Mouse (Mus musculus): ENCODE measurements around the gene Aldh3b2. TPM values are rescaled to one million over a fixed set of nuclear protein-coding genes. Genes with fewer than 3 reads are reported as not detected.

The Aldh3b2 gene
- polyA plus RNA-seq, 1 experiment, result 0.36 TPM

DNA sequence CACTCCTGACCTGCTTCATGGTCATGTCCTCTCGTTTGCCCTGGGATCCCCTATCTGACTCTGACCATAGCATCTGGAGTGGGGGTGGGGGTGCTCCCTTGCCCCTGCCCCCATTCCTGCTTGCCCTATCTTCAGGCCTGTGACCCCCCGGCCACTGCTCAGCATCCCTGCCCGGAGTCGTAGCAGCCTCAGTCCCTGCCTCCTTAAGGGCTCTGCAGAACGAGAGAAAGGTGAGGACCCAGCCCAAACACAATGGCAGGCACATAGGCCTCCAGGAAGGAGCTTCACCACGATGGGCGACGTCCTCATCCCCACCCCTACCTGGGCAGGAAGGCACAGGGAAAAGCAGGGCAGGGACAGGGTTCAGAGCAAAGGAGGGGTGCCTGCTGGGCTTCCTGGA lies 26.2 kb downstream of the Aldh3b2 start:
- H3K27me3 ChIP-seq (ENCODE audit: control insufficient read depth, insufficient read depth, low read length), result no peaks in the 10 kb centered on the region
- H3K27ac ChIP-seq (ENCODE audit: insufficient read depth, low read length), result no peak overlapping the region
- no peak for TF ChIP-seq POLR2A (IDR thresholded peaks at IDR 0.05; ENCODE audit: borderline replicate concordance, insufficient read depth, low read length)
- TF ChIP-seq CTCF (IDR thresholded peaks at IDR 0.05; ENCODE audit: borderline replicate concordance, insufficient read depth, low read depth, low read length), result no peak
- DNase-seq, result no peak
- 80% methylated on average over 8 of the region's 8 CpGs for WGBS
- H3K4me3 ChIP-seq (replicated peaks; ENCODE audit: insufficient read depth, low read depth, low read length), result no peak overlapping the region
- H3K4me1 ChIP-seq (ENCODE audit: control insufficient read depth, insufficient read depth, low read length), result peaks cover 9% of the 10 kb centered on the region; the same call in 1 of the 2 replicates

DNA sequence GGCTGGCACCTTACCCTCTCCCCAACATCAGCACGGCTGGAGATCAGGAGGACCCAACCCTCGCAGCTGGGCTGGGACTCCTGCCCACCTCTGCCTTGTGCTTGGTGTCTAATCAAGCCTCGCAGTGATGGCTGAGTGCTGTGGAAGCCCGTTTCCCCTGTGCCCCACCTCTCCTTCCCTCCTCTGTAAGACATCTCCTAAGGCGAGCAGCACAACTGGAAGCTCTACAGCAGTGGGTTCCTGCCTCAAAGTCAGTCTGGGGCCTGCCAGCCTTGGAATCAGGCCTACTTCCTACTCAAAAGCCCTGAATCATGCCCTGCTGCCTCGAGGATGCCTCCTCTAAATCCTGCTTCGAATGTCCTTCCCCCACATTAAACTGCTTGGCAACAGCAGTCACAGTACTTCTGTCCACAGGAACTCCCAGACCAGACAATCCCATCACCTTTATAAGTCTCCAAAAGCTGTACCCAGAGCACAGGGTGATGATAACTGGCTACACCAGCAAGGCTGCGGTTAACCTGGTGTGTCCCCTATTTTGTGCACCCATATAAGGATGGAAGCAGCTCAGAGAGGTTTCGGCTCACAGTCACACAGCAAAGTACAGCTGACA lies 27.1 kb downstream of the Aldh3b2 start:
- no peak overlapping the region for H3K27ac ChIP-seq (ENCODE audit: insufficient read depth, low read length)
- peaks cover 9% of the 10 kb centered on the region; the same call in 1 of the 2 replicates for H3K4me1 ChIP-seq (ENCODE audit: control insufficient read depth, insufficient read depth, low read length)
- H3K4me3 ChIP-seq (replicated peaks; ENCODE audit: insufficient read depth, low read depth, low read length), result no peak overlapping the region
- DNase-seq, result no peak
- 71% methylated on average over 9 of the region's 9 CpGs for WGBS
- no peaks in the 10 kb centered on the region for H3K27me3 ChIP-seq (ENCODE audit: control insufficient read depth, insufficient read depth, low read length)
- TF ChIP-seq POLR2A (IDR thresholded peaks at IDR 0.05; ENCODE audit: borderline replicate concordance, insufficient read depth, low read length), result no peak
- TF ChIP-seq CTCF (IDR thresholded peaks at IDR 0.05; ENCODE audit: borderline replicate concordance, insufficient read depth, low read depth, low read length), result no peak

DNA sequence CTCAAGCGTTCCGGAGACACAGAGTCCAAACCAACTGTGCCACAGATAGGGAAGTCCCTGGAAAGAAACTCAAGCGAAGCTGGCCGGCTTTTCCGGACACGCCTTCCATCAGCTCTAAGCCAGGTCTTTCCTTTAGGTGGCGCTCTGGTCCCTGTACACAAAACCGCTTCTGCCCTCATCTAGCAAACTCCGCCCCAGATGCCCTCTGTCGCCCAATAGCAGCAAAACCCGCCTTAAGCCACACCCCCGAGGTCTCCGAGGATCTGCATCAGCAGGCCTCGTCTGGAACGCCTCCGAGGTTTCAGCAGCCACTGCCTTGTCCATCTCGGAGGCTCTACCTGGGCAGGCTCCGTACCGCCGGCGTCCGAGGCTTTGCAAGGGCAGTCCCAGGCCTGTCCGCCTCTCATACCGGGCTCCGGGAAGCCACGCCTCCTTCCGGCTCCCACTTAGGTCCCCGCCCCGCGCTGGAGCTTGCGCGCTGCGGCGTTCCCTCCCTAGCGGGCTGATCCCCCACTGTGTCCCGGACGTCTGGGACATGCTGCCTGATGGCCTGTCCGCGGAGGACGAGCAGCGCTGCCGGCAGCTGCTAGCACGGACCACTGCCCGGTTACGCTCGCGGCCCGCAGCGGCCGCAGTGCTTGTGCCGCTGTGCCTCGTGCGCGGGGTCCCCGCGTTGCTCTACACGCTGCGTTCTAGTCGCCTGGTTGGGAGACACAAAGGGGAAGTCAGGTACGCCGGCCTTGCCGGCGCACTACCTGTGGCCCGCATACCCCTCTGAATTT lies 28.2 kb downstream of the Aldh3b2 start, which contains the start of the genes Nudt8 and Gm49405:
Gene Nudt8, plus strand, starts transcription at position 462 of the 782 bp plus-strand sequence.
Gene Gm49405, plus strand, starts transcription at position 508 of the 782 bp plus-strand sequence.
- TF ChIP-seq CTCF (IDR thresholded peaks at IDR 0.05; ENCODE audit: borderline replicate concordance, insufficient read depth, low read depth, low read length) (peak; percentile 70; the same call in 1 of the 2 replicates), POLR2A (IDR thresholded peaks at IDR 0.05; ENCODE audit: borderline replicate concordance, insufficient read depth, low read length) (peak; percentile 94)
- Histone ChIP-seq H3K4me1 (ENCODE audit: control insufficient read depth, insufficient read depth, low read length) (peaks cover 9% of the 10 kb centered on the region; the same call in 1 of the 2 replicates), H3K4me3 (replicated peaks; ENCODE audit: insufficient read depth, low read depth, low read length) (peak within 1 kb of the TSS; percentile 52), H3K27me3 (ENCODE audit: control insufficient read depth, insufficient read depth, low read length) (no peaks in the 10 kb centered on the region), H3K27ac (ENCODE audit: insufficient read depth, low read length) (peak within 1 kb of the TSS; percentile 71)
- under 1% methylated on average over 64 of the region's 64 CpGs for WGBS
- DNase-seq, result peak; percentile 97 to 98

DNA sequence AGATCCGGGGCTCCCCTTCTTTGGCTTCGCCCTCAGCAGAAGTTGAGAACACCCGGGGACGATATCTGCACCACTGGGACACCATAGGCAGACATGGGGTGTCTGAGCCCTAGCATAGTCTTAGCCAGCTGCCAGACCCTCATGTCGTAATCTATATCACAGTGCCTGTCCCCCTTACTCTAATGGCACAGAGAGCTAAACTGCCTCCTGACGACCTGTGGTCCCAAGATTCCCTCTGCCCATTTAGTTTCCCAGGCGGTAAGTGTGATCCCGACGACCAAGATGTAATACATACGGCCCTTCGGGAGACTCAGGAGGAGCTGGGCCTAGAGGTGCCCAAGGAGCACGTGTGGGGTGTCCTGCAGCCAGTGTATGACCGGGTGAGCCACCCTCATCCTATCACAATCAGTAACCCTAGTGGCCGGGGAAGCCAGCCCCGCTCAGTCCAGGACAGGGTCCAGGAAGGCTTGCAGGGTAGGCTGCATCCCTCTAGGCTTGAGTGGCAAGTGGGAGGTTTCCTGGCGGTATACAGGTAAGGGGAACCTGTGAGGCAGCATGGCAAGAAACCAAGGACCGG lies 28.9 kb downstream of the Aldh3b2 start:
- TF ChIP-seq CTCF (IDR thresholded peaks at IDR 0.05; ENCODE audit: borderline replicate concordance, insufficient read depth, low read depth, low read length) (no peak), POLR2A (IDR thresholded peaks at IDR 0.05; ENCODE audit: borderline replicate concordance, insufficient read depth, low read length) (no peak)

DNA sequence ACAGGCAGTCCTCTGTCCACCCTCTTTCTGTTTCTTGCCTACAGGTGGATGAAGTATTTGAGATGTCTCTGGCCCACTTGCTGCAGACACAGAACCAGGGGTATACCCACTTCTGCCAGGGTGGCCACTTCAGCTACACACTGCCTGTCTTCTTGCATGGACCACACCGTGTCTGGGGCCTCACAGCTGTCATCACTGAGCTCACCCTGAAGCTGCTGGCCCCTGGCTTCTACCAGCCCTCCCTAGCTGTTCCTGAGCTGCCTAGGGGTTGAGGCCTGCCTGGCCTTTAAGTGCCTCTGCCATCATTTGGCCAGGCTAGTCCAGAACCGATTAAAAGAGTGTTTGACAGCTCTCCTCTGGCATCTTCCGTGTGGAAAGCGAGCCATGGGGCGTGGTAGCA lies 29.6 kb downstream of the Aldh3b2 start:
- no peak overlapping the region for H3K27ac ChIP-seq (ENCODE audit: insufficient read depth, low read length)
- H3K27me3 ChIP-seq (ENCODE audit: control insufficient read depth, insufficient read depth, low read length), result no peaks in the 10 kb centered on the region
- H3K4me3 ChIP-seq (replicated peaks; ENCODE audit: insufficient read depth, low read depth, low read length), result no peak overlapping the region
- WGBS, result 84% methylated on average over 5 of the region's 5 CpGs
- no peak for DNase-seq
- peaks cover 9% of the 10 kb centered on the region; the same call in 1 of the 2 replicates for H3K4me1 ChIP-seq (ENCODE audit: control insufficient read depth, insufficient read depth, low read length)
- TF ChIP-seq POLR2A (IDR thresholded peaks at IDR 0.05; ENCODE audit: borderline replicate concordance, insufficient read depth, low read length), result no peak
- TF ChIP-seq CTCF (IDR thresholded peaks at IDR 0.05; ENCODE audit: borderline replicate concordance, insufficient read depth, low read depth, low read length), result no peak

More for the DNA sequence above, 28.9 kb downstream of the Aldh3b2 start:
- WGBS, result 15% methylated on average over 17 of the region's 17 CpGs
- Histone ChIP-seq H3K4me1 (ENCODE audit: control insufficient read depth, insufficient read depth, low read length) (peaks cover 9% of the 10 kb centered on the region; the same call in 1 of the 2 replicates), H3K4me3 (replicated peaks; ENCODE audit: insufficient read depth, low read depth, low read length) (peak overlapping the region; percentile 52), H3K27me3 (ENCODE audit: control insufficient read depth, insufficient read depth, low read length) (no peaks in the 10 kb centered on the region), H3K27ac (ENCODE audit: insufficient read depth, low read length) (peak overlapping the region; percentile 71)
- no peak for DNase-seq

DNA sequence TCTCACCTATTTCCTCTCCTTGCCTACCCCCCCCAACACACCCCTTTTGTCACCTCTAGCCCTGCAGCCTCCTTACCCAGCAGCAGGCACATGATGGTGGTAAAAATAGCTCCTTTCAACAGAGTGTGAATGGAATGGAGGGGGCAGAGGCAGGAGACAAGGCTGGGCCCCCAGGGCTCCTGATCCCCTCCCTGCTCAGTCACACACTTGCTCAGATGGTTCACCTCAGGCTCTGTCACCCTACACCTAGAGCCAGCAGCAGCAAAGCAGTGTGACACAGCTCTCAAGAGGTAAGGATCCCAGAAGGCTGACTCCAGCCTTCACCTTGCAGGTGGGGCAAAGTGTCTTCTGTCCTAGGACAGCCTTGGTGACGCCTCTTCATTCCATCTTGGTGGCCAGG lies 31.0 kb downstream of the Aldh3b2 start, which contains the start of gene Doc2g:
Gene Doc2g, plus strand, starts transcription at position 202 of the 400 bp plus-strand sequence.
- TF ChIP-seq POLR2A (IDR thresholded peaks at IDR 0.05; ENCODE audit: borderline replicate concordance, insufficient read depth, low read length) (no peak), CTCF (IDR thresholded peaks at IDR 0.05; ENCODE audit: borderline replicate concordance, insufficient read depth, low read depth, low read length) (no peak)

DNA sequence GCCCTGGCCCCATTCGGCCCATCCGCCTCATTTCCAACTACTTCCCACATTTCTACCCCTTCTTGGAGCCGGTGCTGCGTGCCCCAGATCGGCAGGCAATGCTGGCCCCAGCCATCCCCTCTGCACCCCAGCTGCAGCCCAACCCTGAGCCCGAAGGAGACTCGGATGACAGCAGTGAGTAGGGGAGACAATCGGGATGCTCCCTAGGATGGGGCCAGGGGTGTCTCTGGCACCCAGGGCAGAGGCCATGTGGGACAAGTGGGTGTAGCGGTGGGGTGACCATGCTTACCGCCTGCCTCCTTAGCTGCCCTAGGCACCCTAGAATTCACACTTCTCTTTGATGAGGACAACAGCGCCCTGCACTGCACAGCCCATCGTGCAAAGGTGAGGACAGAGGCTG lies 31.5 kb downstream of the Aldh3b2 start:
- no peak for TF ChIP-seq CTCF (IDR thresholded peaks at IDR 0.05; ENCODE audit: borderline replicate concordance, insufficient read depth, low read depth, low read length)
- no peak for TF ChIP-seq POLR2A (IDR thresholded peaks at IDR 0.05; ENCODE audit: borderline replicate concordance, insufficient read depth, low read length)
- 79% methylated on average over 12 of the region's 12 CpGs for WGBS
- no peaks in the 10 kb centered on the region for H3K27me3 ChIP-seq (ENCODE audit: control insufficient read depth, insufficient read depth, low read length)
- no peak overlapping the region for H3K4me3 ChIP-seq (replicated peaks; ENCODE audit: insufficient read depth, low read depth, low read length)
- H3K27ac ChIP-seq (ENCODE audit: insufficient read depth, low read length), result no peak overlapping the region
- DNase-seq, result no peak
- peaks cover 9% of the 10 kb centered on the region; the same call in 1 of the 2 replicates for H3K4me1 ChIP-seq (ENCODE audit: control insufficient read depth, insufficient read depth, low read length)

More for the DNA sequence above, 31.0 kb downstream of the Aldh3b2 start, which contains the start of gene Doc2g:
- no peak within 1 kb of the TSS for H3K4me3 ChIP-seq (replicated peaks; ENCODE audit: insufficient read depth, low read depth, low read length)
- peaks cover 9% of the 10 kb centered on the region; the same call in 1 of the 2 replicates for H3K4me1 ChIP-seq (ENCODE audit: control insufficient read depth, insufficient read depth, low read length)
- 100% methylated on average over 1 of the region's 1 CpGs for WGBS
- no peak for DNase-seq
- H3K27me3 ChIP-seq (ENCODE audit: control insufficient read depth, insufficient read depth, low read length), result no peaks in the 10 kb centered on the region
- H3K27ac ChIP-seq (ENCODE audit: insufficient read depth, low read length), result no peak within 1 kb of the TSS

All from cerebellum, adult 2 months (tissue).